Mouse (Mus musculus): ENCODE results near the gene Pfdn2. TPM values are rescaled to one million over a fixed set of nuclear protein-coding genes. Genes with fewer than 3 reads are reported as not detected.
A peak's percentile ranks its signal among the peaks of the same experiment; 100 is the strongest.
"Not testable (repeated sequence)": the region's sequence is repeated elsewhere in the genome, so short reads cannot be mapped to it uniquely, and the experiment has no call there.

Pfdn2 gene
- total RNA-seq (2022), result 100 to 1,000 TPM in 2 of 4 experiments, 10 to 100 TPM in 2; 46.7 to 104 (median 77.5) TPM

DNA sequence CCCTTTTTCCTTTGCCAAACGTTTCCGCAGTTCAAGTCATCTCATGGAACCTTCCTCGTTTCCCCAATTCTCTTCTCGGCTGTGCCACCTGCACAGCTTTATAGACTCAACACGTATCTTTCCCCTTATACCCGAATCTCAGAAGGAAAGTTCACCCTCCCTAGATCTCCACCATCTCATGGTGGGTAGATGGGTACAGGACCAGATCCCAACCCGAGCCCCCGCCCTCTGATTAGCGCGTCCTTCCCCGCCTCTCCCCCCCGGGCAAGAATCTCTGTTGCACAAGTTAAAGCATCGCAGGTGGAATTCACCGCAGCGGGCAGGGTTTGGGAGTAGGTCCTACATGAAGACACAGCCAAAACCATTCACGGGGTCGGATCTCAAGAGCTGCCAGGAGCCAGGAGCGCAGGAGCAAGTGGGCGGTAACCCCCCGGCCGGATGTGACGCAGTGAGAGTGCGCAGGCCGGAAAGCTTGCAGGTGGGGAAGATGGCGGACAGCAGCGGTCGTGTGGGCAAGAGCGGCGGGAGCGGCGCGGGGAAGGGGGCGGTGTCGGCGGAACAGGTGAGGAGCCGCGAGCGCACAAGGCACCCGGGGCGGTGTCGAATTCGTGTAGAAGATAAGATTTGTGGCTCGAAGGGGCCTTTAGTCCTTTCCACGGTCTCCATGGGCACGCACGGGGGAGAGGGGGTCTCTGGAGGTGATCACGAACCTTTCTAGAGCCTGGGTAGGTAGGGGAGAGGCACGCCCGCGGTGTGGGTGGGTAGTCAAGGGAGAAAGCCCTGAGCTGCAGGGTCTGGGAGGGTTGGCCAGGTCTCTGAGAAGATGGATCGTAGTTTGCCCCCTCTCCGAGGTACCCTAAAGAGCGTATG is at the start of gene Pfdn2, which contains the start of gene Nit1:
Pfdn2 (plus strand) TSS at position 446 of the 870 bp plus-strand sequence.
Nit1 (minus strand) TSS at position 422 of the 870 bp plus-strand sequence.
- DNase-seq (ENCODE audit: low spot score in 2 of 2), result peak; percentile 81 to 84

DNA sequence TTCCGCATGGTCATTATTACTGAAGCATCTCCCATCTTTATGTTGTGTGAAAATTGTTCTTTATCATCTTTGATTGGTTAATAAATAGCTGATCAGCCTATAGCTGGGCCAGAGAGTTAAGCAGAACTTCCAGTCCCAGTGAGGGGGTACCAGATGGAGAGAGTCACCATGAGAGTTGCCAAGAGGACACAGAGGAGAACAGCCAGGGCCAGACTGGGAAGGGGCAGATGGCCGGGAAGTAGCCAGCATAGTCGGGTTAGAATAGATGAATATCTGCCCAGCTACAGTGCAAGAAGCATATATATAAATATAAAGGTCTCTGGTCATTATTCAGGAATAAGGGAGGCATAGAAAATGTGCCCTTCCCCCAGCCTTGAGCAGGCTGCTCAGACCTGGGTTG is 47.2 kb upstream of the Pfdn2 start:
- DNase-seq (ENCODE audit: low spot score in 2 of 2), result no peak

DNA sequence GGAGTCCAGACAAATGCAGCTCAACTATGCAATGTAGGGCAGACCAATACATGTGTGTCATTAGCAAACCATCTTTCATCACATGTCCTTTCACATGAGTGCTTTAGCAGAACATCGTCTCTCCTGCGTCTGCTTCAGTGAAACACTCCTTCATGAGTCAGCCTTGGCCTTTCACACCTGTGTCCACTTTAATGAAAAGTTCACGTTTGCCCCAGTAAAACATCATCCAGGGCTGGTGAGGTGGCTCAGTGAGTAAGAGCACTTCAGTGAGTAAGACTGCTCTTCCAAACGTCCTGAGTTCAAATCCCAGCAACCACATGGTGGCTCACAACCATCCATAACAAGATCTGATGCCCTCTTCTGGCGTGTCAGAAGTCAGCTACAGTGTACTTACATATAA is 39.3 kb upstream of the Pfdn2 start:
- DNase-seq (ENCODE audit: low spot score in 2 of 2), result not testable (repeated sequence)

DNA sequence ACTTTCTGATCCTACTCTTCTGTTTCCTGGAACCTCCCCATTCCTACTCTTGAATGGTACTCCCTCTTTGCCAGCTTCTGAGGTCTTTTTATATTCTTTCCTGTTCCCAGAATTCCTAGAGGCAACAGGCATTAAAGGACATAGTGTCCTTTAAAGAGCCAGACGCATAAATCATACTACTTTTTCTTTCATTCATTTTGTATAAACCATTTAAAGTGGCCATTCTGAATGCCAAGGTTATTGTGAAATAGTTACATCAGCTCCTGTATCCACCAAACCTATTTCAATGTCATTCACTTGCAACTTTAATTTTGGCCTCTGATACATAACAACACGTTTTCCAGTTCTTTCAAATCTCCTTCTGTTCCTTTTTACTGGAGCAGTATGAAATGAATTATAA is 36.1 kb upstream of the Pfdn2 start:
- no peak for DNase-seq (ENCODE audit: low spot score in 2 of 2)

DNA sequence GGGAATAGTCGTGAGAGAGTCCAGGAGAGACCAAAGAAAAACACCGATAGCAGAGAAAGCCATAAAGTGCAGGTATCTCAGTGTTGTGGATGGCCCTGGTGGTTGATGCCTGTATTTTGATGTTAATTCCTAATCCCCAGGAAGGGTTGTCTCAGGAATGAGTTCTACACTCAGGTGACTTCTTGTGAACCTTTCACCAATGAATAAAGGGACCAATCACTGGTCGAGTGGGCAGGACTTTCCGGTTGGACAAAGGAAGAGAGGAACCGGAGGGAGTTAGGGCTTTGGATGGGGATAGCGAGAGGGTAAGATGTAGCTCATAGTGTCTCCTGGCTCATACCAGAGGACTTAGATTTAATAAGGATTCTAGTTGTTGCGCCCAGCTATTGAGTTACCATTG is 25.7 kb upstream of the Pfdn2 start:
- no peak for DNase-seq (ENCODE audit: low spot score in 2 of 2)

DNA sequence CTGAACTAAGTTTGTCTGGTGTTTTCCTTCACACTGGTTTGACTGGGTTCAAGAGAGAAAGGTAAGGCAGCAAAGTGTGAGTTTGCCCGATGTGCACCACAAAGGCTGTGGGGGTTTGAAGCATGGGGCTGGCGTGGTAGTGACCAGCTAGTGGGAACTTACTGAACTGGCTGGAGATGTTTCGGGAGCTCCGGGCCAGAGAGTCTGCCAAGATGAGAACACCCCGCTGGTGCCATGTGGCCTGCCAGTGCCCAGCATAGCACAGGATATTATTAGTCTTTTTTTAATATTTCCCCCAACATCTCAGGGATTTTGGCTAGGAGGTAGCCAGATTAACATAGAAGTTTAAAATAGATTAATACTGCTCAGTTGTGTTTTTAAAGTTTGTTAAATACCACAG is 25.3 kb upstream of the Pfdn2 start:
- DNase-seq (ENCODE audit: low spot score in 2 of 2), result no peak

DNA sequence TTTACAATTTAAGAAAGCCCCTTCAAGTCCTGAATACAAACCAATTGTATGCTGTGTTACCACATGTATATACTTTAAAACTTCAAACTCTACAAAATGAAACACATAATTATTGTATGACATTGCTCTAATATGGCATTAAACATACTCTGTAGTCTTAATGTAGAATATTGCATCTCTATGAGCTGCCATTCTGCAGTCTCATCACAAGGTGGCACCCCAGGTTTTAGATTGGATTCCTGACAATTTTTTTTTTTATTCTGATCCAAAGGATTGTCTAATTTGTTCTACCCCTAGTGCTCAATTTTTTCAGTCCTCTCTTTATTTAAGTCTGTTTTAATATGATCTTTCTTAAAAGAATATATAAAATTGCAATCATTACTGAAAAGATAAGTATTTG is 24.1 kb upstream of the Pfdn2 start:
- DNase-seq (ENCODE audit: low spot score in 2 of 2), result no peak

DNA sequence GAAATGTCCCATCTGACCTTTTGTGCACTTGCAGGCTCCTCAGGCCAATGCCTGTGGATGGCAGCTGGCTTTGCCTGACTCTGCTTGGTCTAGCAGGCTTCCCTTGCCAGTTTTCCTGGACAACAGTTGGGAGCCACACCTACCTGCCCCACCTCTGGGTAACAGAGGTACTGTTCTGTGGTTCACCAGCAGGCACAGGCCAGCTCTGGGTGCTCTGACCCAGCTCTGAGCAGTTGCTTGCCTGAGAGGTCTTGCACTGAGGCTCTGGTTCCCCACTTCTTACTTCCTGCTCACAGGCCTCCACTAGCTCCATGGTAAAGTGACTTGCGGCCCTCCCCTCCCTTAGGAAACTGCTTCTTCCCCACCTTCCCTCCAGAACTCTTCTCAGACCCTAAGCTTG is 23.5 kb upstream of the Pfdn2 start:
- DNase-seq (ENCODE audit: low spot score in 2 of 2), result no peak

DNA sequence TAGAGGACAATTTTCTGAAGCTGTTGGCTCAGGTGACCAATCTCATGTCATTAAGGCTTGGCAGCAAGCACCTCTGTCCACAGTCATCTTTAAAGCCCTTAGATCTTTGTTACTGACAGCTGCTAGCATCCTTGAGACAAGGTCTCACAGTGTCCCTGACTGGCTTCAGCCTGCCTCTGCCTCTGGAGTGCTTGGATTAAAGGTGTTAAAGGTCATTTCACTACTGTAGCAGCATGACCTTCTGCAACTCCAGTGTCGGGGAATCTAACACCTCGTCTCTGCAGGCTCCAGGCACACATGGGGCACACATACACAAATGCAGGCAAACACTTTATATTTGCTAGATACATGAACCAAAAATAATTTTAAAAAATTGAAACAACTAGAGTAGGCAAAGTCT is 19.9 kb upstream of the Pfdn2 start:
- no peak for DNase-seq (ENCODE audit: low spot score in 2 of 2)

DNA sequence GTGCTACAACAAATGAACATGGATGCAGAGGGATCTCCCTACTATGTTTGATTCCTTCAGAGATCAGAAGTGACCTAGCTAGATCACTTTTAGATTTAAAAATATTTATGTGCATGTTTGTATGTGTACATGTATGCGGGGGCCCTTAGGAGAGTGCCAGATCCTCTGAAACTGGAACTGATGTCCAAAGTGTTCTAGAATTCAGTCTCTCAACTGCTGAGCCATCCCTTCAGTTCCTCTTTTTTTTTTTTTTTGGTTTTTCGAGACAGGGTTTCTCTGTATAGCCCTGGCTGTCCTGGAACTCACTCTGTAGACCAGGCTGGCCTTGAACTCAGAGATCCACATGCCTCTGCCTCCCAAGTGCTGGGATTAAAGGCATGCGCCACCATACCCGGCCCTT is 18.9 kb upstream of the Pfdn2 start:
- not testable (repeated sequence) for DNase-seq (ENCODE audit: low spot score in 2 of 2)

DNA sequence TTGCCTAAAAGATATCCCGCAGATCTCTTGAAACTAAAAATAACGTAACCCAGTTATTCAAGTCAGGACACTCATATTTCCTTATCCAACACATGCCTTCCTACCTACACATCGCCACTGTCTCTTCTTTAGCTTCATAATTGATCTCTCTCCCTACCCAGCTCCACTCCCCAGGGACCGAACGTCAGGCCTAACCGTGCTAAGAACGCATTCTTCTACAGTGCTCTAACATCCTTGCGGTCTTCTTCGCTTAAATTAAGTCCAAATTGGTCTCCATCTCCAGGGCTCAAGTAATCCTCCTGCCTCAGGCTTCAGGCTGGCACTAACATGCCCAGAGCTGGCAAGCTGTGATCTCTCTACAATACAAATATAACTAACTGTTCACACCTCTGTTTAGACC is 17.2 kb upstream of the Pfdn2 start:
- no peak for DNase-seq (ENCODE audit: low spot score in 2 of 2)

DNA sequence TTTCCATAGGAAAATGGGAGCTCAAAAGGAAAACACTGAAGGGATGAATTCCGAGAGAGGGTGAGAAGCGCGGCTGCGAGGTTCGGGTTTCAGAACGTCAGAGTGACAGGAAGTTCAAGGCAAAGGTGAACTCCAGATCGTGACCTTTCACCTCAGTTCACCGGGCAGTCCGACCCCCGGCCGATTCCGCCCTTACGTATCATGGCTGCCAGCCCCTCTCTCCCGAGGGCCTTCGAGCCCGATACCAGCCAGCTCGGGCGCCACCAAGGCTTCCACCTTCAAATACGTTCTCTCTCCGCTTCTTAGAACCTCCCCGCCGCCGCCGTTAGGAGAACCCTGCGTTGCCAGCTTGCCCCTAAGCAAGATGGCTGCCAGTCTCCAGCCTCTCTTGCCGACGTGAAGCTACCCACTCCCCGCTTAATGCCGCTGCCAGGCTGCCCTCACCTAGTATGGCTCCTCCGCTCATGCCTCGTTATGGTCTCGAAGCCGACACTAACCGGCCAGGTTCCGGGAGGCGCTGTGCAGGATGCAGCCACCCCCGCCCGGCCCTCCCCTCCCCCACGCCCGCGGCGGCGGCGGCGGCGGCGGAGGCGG is 16.5 kb upstream of the Pfdn2 start, which contains the start of gene Dedd:
Dedd (plus strand) TSS at position 307 of the 594 bp plus-strand sequence.
- peak; percentile 85 to 88 for DNase-seq (ENCODE audit: low spot score in 2 of 2)

DNA sequence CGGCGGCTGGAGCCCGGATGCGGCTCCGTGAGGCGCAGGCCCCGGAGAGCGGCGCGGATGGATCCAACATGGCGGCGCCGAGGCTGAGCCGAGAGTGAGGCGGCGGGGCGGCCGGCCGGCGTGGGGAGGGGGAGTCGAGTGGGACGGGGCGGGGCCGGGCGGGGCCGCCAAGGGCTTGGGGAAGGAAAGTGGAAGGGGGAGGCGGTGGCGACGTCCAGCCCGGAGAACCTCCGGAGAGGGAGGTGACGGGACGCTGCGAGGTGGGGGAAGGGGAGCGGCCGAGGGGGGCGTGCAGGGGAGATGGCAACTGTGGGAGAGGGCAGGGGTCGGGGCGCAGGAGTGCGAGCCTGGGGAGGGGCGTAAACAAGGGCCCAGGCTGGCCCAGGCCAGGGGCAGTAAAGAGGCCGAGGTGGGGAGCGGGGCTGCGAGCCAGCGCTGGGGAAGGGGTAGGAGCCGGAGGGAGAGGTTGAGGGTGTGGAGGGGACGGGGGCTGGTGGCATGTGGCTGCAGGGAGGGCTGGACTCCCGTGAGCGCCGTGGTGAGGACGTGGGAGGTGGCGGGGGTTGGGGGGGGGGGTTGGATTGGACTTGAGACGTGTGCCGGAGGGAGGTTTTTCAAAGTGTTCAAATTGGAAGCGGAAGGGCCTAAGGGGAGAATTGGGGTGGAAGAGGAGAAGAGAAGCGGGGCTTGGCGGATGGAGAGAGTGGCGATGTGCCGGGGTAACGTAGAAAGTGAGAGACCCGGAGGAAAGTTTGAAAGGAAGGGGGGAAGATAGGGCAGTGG is 15.8 kb upstream of the Pfdn2 start:
- DNase-seq (ENCODE audit: low spot score in 2 of 2), result no peak

DNA sequence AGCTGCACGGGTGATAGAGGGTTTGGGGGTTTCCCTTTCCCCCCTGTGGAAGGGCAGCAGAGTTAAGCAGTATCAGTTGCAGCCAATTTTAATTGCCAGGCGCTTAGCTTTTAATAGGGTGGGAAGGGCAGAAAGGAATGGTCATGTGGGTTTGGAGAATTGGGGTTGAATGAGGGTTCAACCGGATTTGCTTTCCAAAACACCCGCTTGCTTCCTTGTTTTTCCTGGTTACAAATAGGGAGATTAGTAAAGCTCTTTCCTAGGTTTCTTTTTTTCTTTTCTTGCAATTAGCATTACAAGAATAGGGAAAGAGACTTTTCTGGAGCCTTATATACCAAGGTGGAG is 15.3 kb upstream of the Pfdn2 start:
- DNase-seq (ENCODE audit: low spot score in 2 of 2), result no peak

DNA sequence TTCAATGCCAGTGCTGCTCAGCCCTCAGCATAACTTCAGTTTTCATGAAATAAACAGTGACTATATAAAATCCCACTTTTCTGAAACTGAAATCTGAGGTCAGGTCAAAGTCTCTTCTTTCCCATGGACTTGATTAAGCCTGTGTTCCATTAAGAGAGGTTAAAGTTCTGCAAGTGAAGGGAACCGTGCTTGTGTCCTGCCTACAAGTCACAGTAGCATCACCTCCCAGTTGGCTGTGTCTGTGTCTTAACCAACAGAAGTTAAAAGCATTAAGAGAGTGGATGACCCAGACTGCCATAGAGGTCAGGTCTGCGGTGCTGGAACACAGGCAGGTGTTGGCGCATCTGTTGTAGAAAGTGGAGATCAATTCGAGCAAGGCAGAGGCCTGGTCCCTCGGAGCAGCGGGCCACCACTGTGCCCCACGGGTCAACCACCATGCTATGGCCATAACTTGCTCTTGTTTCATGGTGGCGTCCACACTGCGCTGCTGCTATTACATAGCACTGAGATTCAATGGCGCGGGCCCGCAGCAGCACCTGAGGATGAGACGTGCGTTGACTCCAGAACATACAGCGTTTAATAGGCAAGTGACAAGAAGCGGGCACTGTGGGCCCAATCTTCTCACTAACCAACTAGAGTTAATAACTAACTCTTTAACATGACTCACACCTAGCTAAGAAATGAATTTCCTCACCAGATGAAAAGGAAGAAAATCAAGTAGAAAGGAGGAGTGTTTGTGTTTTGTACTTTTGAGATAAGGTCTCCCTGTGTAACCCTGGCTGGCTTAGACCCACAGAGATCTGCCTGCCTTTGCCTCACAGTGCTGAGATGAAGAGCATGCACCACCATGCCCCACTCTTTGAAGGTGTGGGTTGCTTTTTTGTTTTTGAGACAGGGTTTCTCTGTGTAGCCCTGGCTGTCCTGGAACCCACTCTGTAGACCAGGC is 2.9 kb upstream of the Pfdn2 start:
- DNase-seq (ENCODE audit: low spot score in 2 of 2), result no peak

DNA sequence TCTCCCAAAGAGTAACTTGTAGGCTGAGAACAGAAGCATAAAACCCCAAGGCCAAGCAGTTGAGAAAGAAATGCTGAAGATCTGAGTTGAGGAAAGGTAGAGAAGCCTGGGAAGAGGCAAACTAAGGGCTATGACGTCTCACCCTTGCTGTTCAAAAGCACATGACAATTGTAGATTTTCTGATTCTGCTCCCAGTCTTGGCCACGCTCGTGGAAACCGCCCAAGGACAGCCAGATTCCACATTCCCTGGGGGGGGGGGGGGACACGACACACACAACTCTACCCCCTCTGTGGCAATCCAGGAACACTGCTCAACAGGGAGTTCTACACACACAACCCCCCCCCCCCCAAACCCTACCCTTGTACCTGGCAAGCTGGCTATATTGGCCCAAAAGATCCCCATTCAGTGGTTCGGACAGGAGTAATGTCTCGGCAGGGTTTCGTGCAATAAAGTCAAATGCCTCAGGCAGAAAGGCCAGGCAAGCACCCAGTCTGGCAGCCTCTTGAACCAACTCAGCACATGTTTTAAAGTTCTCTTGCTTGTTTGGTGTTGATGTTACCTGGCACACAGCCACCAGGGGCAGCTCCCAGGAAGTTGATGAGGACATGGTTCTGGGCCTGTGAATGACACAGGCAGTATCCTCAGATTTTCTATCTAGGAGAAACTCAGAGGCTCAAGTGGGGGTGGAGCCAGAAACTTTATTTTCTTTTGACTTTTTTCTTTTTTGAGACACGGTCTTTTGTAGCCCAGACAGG is 1.4 kb upstream of the Pfdn2 start:
- DNase-seq (ENCODE audit: low spot score in 2 of 2), result no peak

DNA sequence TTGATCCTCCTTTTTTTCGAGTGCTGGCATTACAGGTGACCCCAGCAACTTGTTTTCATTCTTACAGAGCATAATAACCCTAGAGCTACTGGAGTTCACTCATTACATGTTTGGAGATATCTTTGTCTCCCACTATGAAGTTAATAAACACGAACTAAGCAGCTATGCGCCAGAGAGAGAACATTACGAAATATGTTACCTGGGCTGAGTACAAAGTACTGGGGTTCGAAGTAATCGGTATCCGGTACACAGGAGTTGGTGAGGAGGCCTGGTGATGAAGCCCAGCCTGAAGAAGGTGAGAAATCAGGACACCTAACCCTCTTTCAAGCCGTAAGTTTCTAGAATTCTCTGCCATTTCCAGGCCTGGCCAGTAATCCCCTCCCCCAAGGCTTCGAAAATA is 755 bp upstream of the Pfdn2 start:
- DNase-seq (ENCODE audit: low spot score in 2 of 2), result no peak

DNA sequence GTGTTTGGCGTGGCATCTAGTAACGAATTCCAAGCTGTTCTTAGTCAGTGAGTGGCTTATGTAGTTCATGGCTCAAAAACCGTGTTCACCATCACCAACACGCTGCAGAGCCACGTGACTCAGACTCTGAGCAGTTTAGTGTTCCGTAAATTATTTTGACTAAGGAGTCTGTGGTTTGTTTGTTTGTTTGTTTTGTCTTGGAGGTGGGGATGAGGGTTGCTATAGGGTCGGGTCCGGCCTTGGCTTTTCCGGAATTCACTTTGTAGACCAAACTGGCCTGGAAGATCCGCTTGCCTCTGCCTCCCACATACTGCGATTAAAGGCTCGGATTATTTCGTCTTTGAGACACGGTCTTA is 603 bp downstream of the Pfdn2 start:
- no peak for DNase-seq (ENCODE audit: low spot score in 2 of 2)

DNA sequence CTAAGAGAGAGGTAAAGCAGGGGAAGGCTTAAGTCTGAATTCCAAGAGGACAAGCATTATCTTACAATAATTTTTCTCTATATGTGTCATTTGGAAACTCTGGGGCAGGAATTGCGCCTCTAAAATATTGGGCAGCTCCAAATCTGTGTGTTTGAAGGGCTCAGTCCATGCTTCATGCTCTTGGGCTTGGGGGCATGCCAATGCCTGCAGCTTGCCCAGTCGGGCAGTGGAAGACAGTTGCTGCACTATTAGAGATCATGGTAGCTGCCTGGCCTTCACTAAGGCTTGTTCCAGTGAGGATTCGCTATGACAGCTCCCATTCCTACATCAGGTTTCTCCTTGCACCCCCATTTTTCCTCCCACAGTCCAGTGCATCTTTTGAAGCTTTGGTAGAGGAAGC is 3.2 kb downstream of the Pfdn2 start:
- no peak for DNase-seq (ENCODE audit: low spot score in 2 of 2)

DNA sequence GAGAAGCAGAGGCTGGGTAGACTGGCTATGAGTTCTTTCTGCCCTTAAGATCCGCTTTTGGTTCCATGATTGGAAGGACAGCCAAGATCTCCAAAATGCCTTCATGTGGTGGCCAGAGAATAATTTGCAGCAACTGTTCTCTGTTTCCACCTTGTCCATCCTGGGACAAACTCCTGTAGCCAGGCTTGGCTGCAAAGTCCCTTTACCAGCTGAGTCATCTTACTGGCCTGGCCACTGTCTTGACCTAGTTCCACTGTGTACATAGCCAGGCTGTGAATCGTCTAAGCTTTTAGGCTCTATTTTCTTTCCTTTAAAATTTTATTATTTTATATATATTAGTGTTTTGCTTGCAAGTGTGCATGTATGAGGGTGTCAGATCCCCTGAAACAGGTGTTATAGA is 3.7 kb downstream of the Pfdn2 start:
- no peak for DNase-seq (ENCODE audit: low spot score in 2 of 2)

Measured in gastrocnemius, adult 8-10 months (tissue).